Comparison of ENCODE assay signal across 8 mouse cellular contexts in the genomic region with DNA sequence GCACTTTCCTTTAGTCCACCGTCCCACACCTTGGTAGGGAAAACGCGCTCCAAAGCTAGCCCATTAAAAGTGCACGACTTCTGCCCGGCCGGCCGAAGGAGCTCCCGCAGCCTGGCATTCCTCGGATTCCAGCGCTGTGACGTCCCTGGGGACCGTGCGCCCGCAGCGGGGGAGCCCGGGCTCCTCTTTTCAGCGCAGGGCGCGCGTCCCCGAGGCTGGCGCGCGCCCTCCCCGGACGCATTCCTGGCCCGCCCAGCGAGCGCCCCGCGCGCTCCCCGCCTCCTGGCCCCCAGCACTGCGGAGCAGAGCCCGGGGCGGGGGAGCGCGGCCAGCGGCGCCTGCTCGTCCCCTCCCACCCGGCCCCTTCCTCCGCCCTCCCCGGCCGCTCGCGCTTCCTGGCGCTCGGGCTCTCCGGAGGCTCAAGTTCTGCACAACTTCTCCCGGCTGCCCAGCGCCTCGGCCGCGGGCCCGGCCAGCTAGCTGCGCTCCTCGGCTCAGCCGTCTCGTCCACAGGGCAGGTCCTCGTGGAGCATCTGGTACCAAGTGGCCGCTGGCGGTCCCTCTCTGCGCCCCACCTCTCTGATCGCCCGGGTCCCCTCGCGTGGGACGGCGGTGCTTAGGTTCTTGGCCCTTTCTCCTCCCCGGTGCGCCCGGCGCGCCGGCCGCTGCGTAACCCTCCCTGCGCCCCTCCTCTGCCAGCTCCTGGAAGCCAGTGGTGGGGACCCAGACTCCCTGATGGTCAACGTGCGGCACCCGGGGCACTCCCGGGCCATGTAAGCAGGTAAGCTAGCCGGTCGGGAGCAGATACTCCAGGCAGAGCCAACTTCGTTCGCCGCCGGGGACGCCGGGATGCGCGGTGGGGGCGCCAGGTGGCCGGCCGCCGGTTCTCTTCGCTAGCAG. TPM values are rescaled to one million over a fixed set of nuclear protein-coding genes. Genes with fewer than 3 reads are reported as not detected.
A peak's percentile ranks its signal among the peaks of the same experiment; 100 is the strongest.
DNase-seq lines count a peak whose midpoint lies in the region; ATAC-seq lines count a peak whose summit lies in the region.

TSS of gene Ptpn14 (plus strand) at position 385 of the 900 bp plus-strand sequence.

- WGBS in hindbrain, embryonic 16.5 days = under 1% methylated on average over 81 of the region's 98 CpGs
- WGBS in limb, embryonic 10.5 days = under 1% methylated on average over 94 of the region's 98 CpGs
- WGBS in midbrain, embryonic 12.5 days = under 1% methylated on average over 94 of the region's 98 CpGs
- under 1% methylated on average over 84 of the region's 98 CpGs for WGBS in stomach, embryonic 14.5 days

- intact Hi-C loops in gastrocnemius, postnatal 14 days (cut with DNase I; ENCODE audit: low total_unique reads) = loop anchor here (10.0 kb wide), 1 partner anchor 127 kb away; no protein-coding TSS in a partner anchor

- peak; percentile 99 for DNase-seq in Muller cell, postnatal 12 days (ENCODE audit: inconsistent ontology term)
- DNase-seq in brain, adult 2 months (ENCODE audit: low read depth, low spot score) = peak; percentile 43
- DNase-seq in gastrocnemius, postnatal 14 days = peak; percentile 88
- peak; percentile 87 for DNase-seq in limb, embryonic 10.5 days (ENCODE audit: low spot score)

- H3K36me3 ChIP-seq in hindbrain, embryonic 16.5 days (ENCODE audit: control insufficient read depth, insufficient read depth, low read length) = no peaks in the 10 kb centered on the region
- no peaks in the 10 kb centered on the region for H3K36me3 ChIP-seq in limb, embryonic 10.5 days
- H3K36me3 ChIP-seq in midbrain, embryonic 12.5 days = no peaks in the 10 kb centered on the region
- H3K36me3 ChIP-seq in stomach, embryonic 14.5 days (ENCODE audit: control insufficient read depth, insufficient read depth, low read length) = no peaks in the 10 kb centered on the region

- ATAC-seq in hindbrain, embryonic 16.5 days = peak; percentile 88
- peak; percentile 91 for ATAC-seq in midbrain, embryonic 12.5 days (ENCODE audit: low FRiP score, low read depth)
- ATAC-seq in stomach, embryonic 14.5 days (ENCODE audit: insufficient number of reproducible peaks, insufficient read depth, low FRiP score, low read depth) = peak; percentile 94
- ATAC-seq in monocyte, adult 5-6 weeks (replicated peaks; ENCODE audit: insufficient number of reproducible peaks, low FRiP score, low TSS enrichment, poor library complexity, severe bottlenecking) = no peak

- H3K27ac ChIP-seq in hindbrain, embryonic 16.5 days (ENCODE audit: low read depth, low read length) = peak within 1 kb of the TSS; percentile 63
- peak within 1 kb of the TSS; percentile 92 for H3K27ac ChIP-seq in limb, embryonic 10.5 days
- H3K27ac ChIP-seq in midbrain, embryonic 12.5 days (replicated peaks) = peak within 1 kb of the TSS; percentile 11
- H3K27ac ChIP-seq in stomach, embryonic 14.5 days (ENCODE audit: low read length) = peak within 1 kb of the TSS; percentile 95

- peaks cover 13% of the 10 kb centered on the region for H3K4me1 ChIP-seq in hindbrain, embryonic 16.5 days (ENCODE audit: control insufficient read depth, insufficient read depth, low read depth, low read length)
- peaks cover 58% of the 10 kb centered on the region for H3K4me1 ChIP-seq in limb, embryonic 10.5 days
- peaks cover 25% of the 10 kb centered on the region for H3K4me1 ChIP-seq in midbrain, embryonic 12.5 days
- H3K4me1 ChIP-seq in stomach, embryonic 14.5 days (ENCODE audit: control insufficient read depth, insufficient read depth, low read length) = peaks cover 18% of the 10 kb centered on the region

- H3K9ac ChIP-seq in hindbrain, embryonic 16.5 days (ENCODE audit: low read depth, low read length) = peak within 1 kb of the TSS; percentile 66
- H3K9ac ChIP-seq in midbrain, embryonic 12.5 days (replicated peaks) = peak within 1 kb of the TSS; percentile 53
- peak within 1 kb of the TSS; percentile 84 for H3K9ac ChIP-seq in stomach, embryonic 14.5 days (replicated peaks; ENCODE audit: low read depth, low read length)

- peak within 1 kb of the TSS; percentile 97 for H3K4me2 ChIP-seq in hindbrain, embryonic 16.5 days (ENCODE audit: low read length)
- H3K4me2 ChIP-seq in midbrain, embryonic 12.5 days (replicated peaks) = peak within 1 kb of the TSS; percentile 93
- H3K4me2 ChIP-seq in stomach, embryonic 14.5 days (replicated peaks; ENCODE audit: low read depth, low read length) = peak within 1 kb of the TSS; percentile 78

- H3K9me3 ChIP-seq in hindbrain, embryonic 16.5 days (ENCODE audit: control insufficient read depth, low read length) = no peaks in the 10 kb centered on the region
- no peaks in the 10 kb centered on the region for H3K9me3 ChIP-seq in limb, embryonic 10.5 days (replicated peaks)
- no peaks in the 10 kb centered on the region for H3K9me3 ChIP-seq in midbrain, embryonic 12.5 days
- no peaks in the 10 kb centered on the region for H3K9me3 ChIP-seq in stomach, embryonic 14.5 days (ENCODE audit: control insufficient read depth, low read depth, low read length)

- H3K27me3 ChIP-seq in hindbrain, embryonic 16.5 days (replicated peaks; ENCODE audit: control insufficient read depth, insufficient read depth, low read length) = peaks cover 19% of the 10 kb centered on the region
- H3K27me3 ChIP-seq in limb, embryonic 10.5 days (ENCODE audit: low read depth, poor library complexity, severe bottlenecking) = peaks cover 25% of the 10 kb centered on the region
- H3K27me3 ChIP-seq in midbrain, embryonic 12.5 days = peaks cover 60% of the 10 kb centered on the region
- H3K27me3 ChIP-seq in stomach, embryonic 14.5 days (ENCODE audit: control insufficient read depth, insufficient read depth, low read length) = no peaks in the 10 kb centered on the region

- peak within 1 kb of the TSS; percentile 63 for H3K4me3 ChIP-seq in hindbrain, embryonic 16.5 days (ENCODE audit: low read length)
- peak within 1 kb of the TSS; percentile 86 for H3K4me3 ChIP-seq in limb, embryonic 10.5 days
- peak within 1 kb of the TSS; percentile 55 for H3K4me3 ChIP-seq in midbrain, embryonic 12.5 days
- H3K4me3 ChIP-seq in stomach, embryonic 14.5 days (ENCODE audit: low read depth, low read length) = peak within 1 kb of the TSS; percentile 93

RNA-seq across cellular contexts. Expression of gene Ptpn14, which starts in this region (rescaled TPM):
- 10 to 100 TPM; 11.0 to 12.9 TPM for total RNA-seq in gastrocnemius, postnatal 14 days (2021)
- 1.6 and 1.8 TPM in 2 replicates for polyA plus RNA-seq in hindbrain, embryonic 16.5 days (2015; fragmentation: Nextera tagmentation; extraction: Ambion mirVana)
- polyA plus RNA-seq in limb, embryonic 10.5 days (2016; fragmentation: Nextera tagmentation; extraction: Ambion mirVana) = 5.4 and 6.3 TPM in 2 replicates
- 4.0 and 4.3 TPM in 2 replicates for polyA plus RNA-seq in midbrain, embryonic 12.5 days (2016; fragmentation: Nextera tagmentation; extraction: Ambion mirVana)
- 11.2 and 14.3 TPM in 2 replicates for polyA plus RNA-seq in stomach, embryonic 14.5 days (2014; fragmentation: Nextera tagmentation; extraction: Ambion mirVana)
- 0.68 to 0.95 TPM (median 0.75 TPM) in 3 replicates for total RNA-seq in monocyte, adult 5-6 weeks (2017)

Comparison
In these comparisons a context has a peak if more than half of its experiments do, and no peak if none do; other contexts are left out.
1. DNase-seq: peak in every context shown above with its lines; median percentile 99 in Muller cell, postnatal 12 days; 88 in gastrocnemius, postnatal 14 days; 87 in limb, embryonic 10.5 days; 43 in brain, adult 2 months.
2. H3K27ac ChIP-seq: peak in every context shown above with its lines; median percentile 95 in stomach, embryonic 14.5 days; 92 in limb, embryonic 10.5 days; 63 in hindbrain, embryonic 16.5 days; 11 in midbrain, embryonic 12.5 days.